In the genomic region with DNA sequence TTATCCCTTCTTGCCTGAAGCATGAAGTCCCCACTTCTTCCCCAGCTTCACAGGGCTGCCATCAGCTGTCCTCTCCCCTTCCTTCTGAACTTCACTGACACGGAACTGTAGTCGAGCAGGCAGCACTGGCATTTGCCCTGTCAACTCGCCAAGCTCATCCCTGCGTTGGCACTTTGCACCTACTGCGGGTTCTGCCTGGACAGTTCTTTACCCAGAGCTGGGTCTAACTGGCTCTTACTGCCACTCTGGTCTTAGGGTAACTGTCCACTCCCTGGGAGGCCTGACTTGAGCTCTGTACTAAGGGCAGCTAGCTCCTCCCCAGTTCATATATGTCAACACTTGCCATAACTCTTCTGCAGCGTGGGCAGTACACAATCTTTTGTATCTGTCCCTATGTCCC, we compare ENCODE assay signal across 31 mouse cellular contexts. TPM values are rescaled to one million over a fixed set of nuclear protein-coding genes. Genes with fewer than 3 reads are reported as not detected.
A peak's percentile ranks its signal among the peaks of the same experiment; 100 is the strongest.
DNase-seq lines count a peak whose midpoint lies in the region; ATAC-seq and TF ChIP-seq lines count a peak whose summit lies in the region.
"Had no signal": no experiment of that assay in that cellular context is flagged by ENCODE, and none has a peak within 500 bp of the region (broad histone marks: within the 10 kb centered on the region; RNA-seq: fewer than 3 reads in every experiment).

No protein-coding gene starts in this region.

- DNase-seq in kidney, adult 11 months = peak; percentile 94
- DNase-seq in kidney, adult 8-10 months = peak; percentile 93
- DNase-seq in kidney, postnatal 10 days = peak; percentile 80
- DNase-seq in thymus, postnatal 14 days = no peak
- DNase-seq in thymus, adult 2 months = no peak
- DNase-seq: adrenal gland, postnatal 25 days; cerebellum, adult 11-12 months; heart, postnatal 14 days; liver, postnatal 0 days; lung, postnatal 4 days; right cerebral cortex, postnatal 4 days had no signal

- TF ChIP-seq POLR2A in small intestine, adult 2 months (IDR thresholded peaks at IDR 0.05; ENCODE audit: low read depth, low read length) = no peak
- TF ChIP-seq POLR2A in thymus, adult 2 months (IDR thresholded peaks at IDR 0.05; ENCODE audit: control insufficient read depth, extremely low read depth, insufficient read depth, low read length, poor library complexity) = no peak

- H3K27ac ChIP-seq in kidney, embryonic 14.5 days (ENCODE audit: low read depth, low read length) = no peak overlapping the region
- 0 out of 2 replicates have a peak overlapping the region, but pooled peaks have one; percentile 25 for H3K27ac ChIP-seq in small intestine, adult 2 months (ENCODE audit: insufficient read depth, low read depth, low read length)
- H3K27ac ChIP-seq in thymus, adult 2 months (ENCODE audit: control insufficient read depth, insufficient read depth, low read length) = no peak overlapping the region
- H3K27ac ChIP-seq: hindbrain, postnatal 0 days; intestine, embryonic 15.5 days; left cerebral cortex, adult 2 months; limb, embryonic 12.5 days; midbrain, embryonic 12.5 days; neural tube, embryonic 12.5 days had no signal

- H3K36me3 ChIP-seq in kidney, embryonic 14.5 days (ENCODE audit: control insufficient read depth, insufficient read depth, low read length) = no peaks in the 10 kb centered on the region
- H3K36me3 ChIP-seq in small intestine, adult 2 months (ENCODE audit: control insufficient read depth, insufficient read depth, low read length) = peaks cover 41% of the 10 kb centered on the region
- H3K36me3 ChIP-seq in thymus, adult 2 months (ENCODE audit: control insufficient read depth, insufficient read depth, low read length) = no peaks in the 10 kb centered on the region
- H3K36me3 ChIP-seq: intestine, embryonic 15.5 days; limb, embryonic 12.5 days; midbrain, embryonic 12.5 days; neural tube, embryonic 12.5 days had no signal

- no peak overlapping the region for H3K9ac ChIP-seq in kidney, embryonic 14.5 days (ENCODE audit: low read depth, low read length)
- H3K9ac ChIP-seq: intestine, embryonic 15.5 days; limb, embryonic 12.5 days; liver, postnatal 0 days; midbrain, embryonic 12.5 days; neural tube, embryonic 12.5 days had no signal

- no peaks in the 10 kb centered on the region for H3K9me3 ChIP-seq in kidney, embryonic 14.5 days (ENCODE audit: control insufficient read depth, low read length)
- H3K9me3 ChIP-seq: intestine, embryonic 15.5 days; limb, embryonic 12.5 days; megakaryocyte, embryonic 14.5 days; midbrain, embryonic 12.5 days; neural tube, embryonic 12.5 days had no signal

- 65% methylated on average over 6 of the region's 6 CpGs for WGBS in kidney, embryonic 14.5 days
- 54% methylated on average over 6 of the region's 6 CpGs for WGBS in small intestine, adult 2 months
- WGBS in thymus, adult 2 months = 91% methylated on average over 6 of the region's 6 CpGs

- no peak for ATAC-seq in kidney, embryonic 14.5 days (ENCODE audit: low FRiP score, low TSS enrichment)
- ATAC-seq: CD4-positive, CD25-positive, alpha-beta regulatory T cell, adult 4 months; hindbrain, postnatal 0 days; intestine, embryonic 15.5 days; liver, postnatal 0 days had no signal

- peaks cover 2% of the 10 kb centered on the region for H3K4me1 ChIP-seq in kidney, embryonic 14.5 days (ENCODE audit: control insufficient read depth, insufficient read depth, low read length)
- peaks cover 15% of the 10 kb centered on the region for H3K4me1 ChIP-seq in small intestine, adult 2 months (ENCODE audit: control insufficient read depth, insufficient read depth, insufficient read length, low read length)
- no peaks in the 10 kb centered on the region for H3K4me1 ChIP-seq in thymus, adult 2 months (replicated peaks; ENCODE audit: control insufficient read depth, insufficient read depth, low read length)
- H3K4me1 ChIP-seq: intestine, embryonic 15.5 days; midbrain, embryonic 12.5 days; neural tube, embryonic 12.5 days had no signal

- peaks cover 2% of the 10 kb centered on the region; the same call in 1 of the 2 replicates for H3K27me3 ChIP-seq in kidney, embryonic 14.5 days (ENCODE audit: control insufficient read depth, insufficient read depth, low read length)
- no peaks in the 10 kb centered on the region for H3K27me3 ChIP-seq in small intestine, adult 2 months (ENCODE audit: control insufficient read depth, insufficient read depth, low read length)
- H3K27me3 ChIP-seq in thymus, adult 2 months (ENCODE audit: control insufficient read depth, insufficient read depth, low read length) = no peaks in the 10 kb centered on the region
- H3K27me3 ChIP-seq: midbrain, embryonic 12.5 days; neural tube, embryonic 12.5 days had no signal

- no peak for TF ChIP-seq CTCF in small intestine, adult 2 months (IDR thresholded peaks at IDR 0.05; ENCODE audit: extremely low read depth, insufficient read length, insufficient replicate concordance, low read depth, low read length)
- TF ChIP-seq CTCF in thymus, adult 2 months (IDR thresholded peaks at IDR 0.05; ENCODE audit: borderline replicate concordance, control insufficient read depth, extremely low read depth, insufficient read depth, low read length, poor library complexity) = no peak

- H3K4me2 ChIP-seq in kidney, embryonic 14.5 days (replicated peaks; ENCODE audit: low read depth, low read length) = no peak overlapping the region
- H3K4me2 ChIP-seq: intestine, embryonic 15.5 days; limb, embryonic 12.5 days; liver, embryonic 11.5 days; midbrain, embryonic 12.5 days; neural tube, embryonic 12.5 days had no signal

- H3K4me3 ChIP-seq in kidney, embryonic 14.5 days (ENCODE audit: low read length) = no peak overlapping the region
- peak overlapping the region; percentile 30 for H3K4me3 ChIP-seq in small intestine, adult 2 months (ENCODE audit: low read depth, low read length)
- no peak overlapping the region for H3K4me3 ChIP-seq in thymus, adult 2 months (ENCODE audit: control insufficient read depth, insufficient read depth, low read length)
- H3K4me3 ChIP-seq: erythroblast, embryonic 14.5 days; intestine, embryonic 15.5 days; left cerebral cortex, adult 2 months; limb, embryonic 12.5 days; megakaryocyte, embryonic 14.5 days; midbrain, embryonic 12.5 days; myocyte; neural tube, embryonic 12.5 days had no signal

RNA-seq across cellular contexts. Expression of gene Slc13a2, which starts 5.2 kb away (rescaled TPM):
- 0.07 and 0.45 TPM in 2 replicates for polyA plus RNA-seq in kidney, embryonic 14.5 days (2014; fragmentation: Nextera tagmentation; extraction: Ambion mirVana)
- 24.9 and 374 TPM in 2 replicates for polyA plus RNA-seq in small intestine, adult 2 months (2012; rRNA removed)
- 0.61 and 0.68 TPM in 2 replicates for polyA plus RNA-seq in thymus, adult 2 months (2012; rRNA removed)
- polyA plus RNA-seq: CD4-positive, CD25-positive, alpha-beta regulatory T cell, adult 4 months; cortical plate, adult 2 months; embryonic facial prominence, embryonic 14.5 days; erythroblast, embryonic 14.5 days; forebrain, embryonic 11.5 days; heart, embryonic 14.5 days; hindbrain, embryonic 11.5 days; hindbrain, postnatal 0 days; limb, embryonic 12.5 days; liver, embryonic 11.5 days; midbrain, embryonic 12.5 days; midbrain, postnatal 0 days; neural tube, embryonic 12.5 days had no signal

RNA-seq across cellular contexts. Expression of gene Foxn1, which starts 30.5 kb away (rescaled TPM):
- polyA plus RNA-seq in kidney, embryonic 14.5 days (2014; fragmentation: Nextera tagmentation; extraction: Ambion mirVana) = 0.11 TPM in 1 of 2 replicates, not detected in the other
- polyA plus RNA-seq in small intestine, adult 2 months (2012; rRNA removed) = 0.06 TPM in 1 of 2 replicates, not detected in the other
- polyA plus RNA-seq in thymus, adult 2 months (2012; rRNA removed) = 27.0 and 31.3 TPM in 2 replicates
- polyA plus RNA-seq: erythroblast, embryonic 14.5 days; forebrain, embryonic 11.5 days; heart, embryonic 14.5 days; hindbrain, postnatal 0 days; intestine, embryonic 15.5 days; limb, embryonic 12.5 days; liver, embryonic 11.5 days; liver, postnatal 0 days; midbrain, embryonic 12.5 days; midbrain, postnatal 0 days; neural tube, embryonic 12.5 days; testis, adult 2 months had no signal

RNA-seq across cellular contexts. Expression of gene Slc46a1, which starts 48.6 kb away (rescaled TPM):
- 13.1 and 18.5 TPM in 2 replicates for polyA plus RNA-seq in kidney, embryonic 14.5 days (2014; fragmentation: Nextera tagmentation; extraction: Ambion mirVana)
- polyA plus RNA-seq in small intestine, adult 2 months (2012; rRNA removed) = 117 and 341 TPM in 2 replicates
- polyA plus RNA-seq in thymus, adult 2 months (2012; rRNA removed) = 8.3 and 11.2 TPM in 2 replicates

Comparison
In these comparisons a context has a peak if more than half of its experiments do, and no peak if none do; other contexts are left out.
1. DNase-seq: peak in kidney, adult 11 months (single experiment), kidney, adult 8-10 months (2 of 2) and kidney, postnatal 10 days (single experiment); none in thymus, postnatal 14 days (single experiment) and thymus, adult 2 months (single experiment).
2. RNA of gene Slc13a2, which starts 5.2 kb away (polyA plus RNA-seq): 24.9 to 374 TPM in small intestine, adult 2 months; 0.61 to 0.68 TPM in thymus, adult 2 months and 0.07 to 0.45 TPM in kidney, embryonic 14.5 days; every median in the first group is over 10 times any median in the second.
3. RNA of gene Foxn1, which starts 30.5 kb away (polyA plus RNA-seq): 27.0 to 31.3 TPM in thymus, adult 2 months; 0.06 TPM in small intestine, adult 2 months and 0.11 TPM in kidney, embryonic 14.5 days; every median in the first group is over 10 times any median in the second.